Mouse (Mus musculus) hindbrain, embryonic 12.5 days (tissue): ENCODE results near the gene Mcur1. TPM values are rescaled to one million over a fixed set of nuclear protein-coding genes. Genes with fewer than 3 reads are reported as not detected.

Experiments used
- ATAC-seq: fragments of 200-750 bp; cut with Nextera tagmentation; 2 replicates; pipeline ENCODE4 v1.8.0; 2017; ENCODE audit warnings: moderate TSS enrichment; ENCODE audit not compliant: low FRiP score
- H3K27ac ChIP-seq: fragments of 300-500 bp; sonication (generic); 2 replicates; pipeline ENCODE4 v1.5.1; 2016; ENCODE audit warnings: mild to moderate bottlenecking
- H3K27me3 ChIP-seq: fragments of 300-500 bp; sonication (generic); 2 replicates; pipeline ENCODE4 v1.6.1; 2016; ENCODE audit warnings: mild to moderate bottlenecking
- H3K36me3 ChIP-seq: fragments of 300-500 bp; sonication (generic); 2 replicates; pipeline ENCODE4 v1.6.1; 2016; ENCODE audit warnings: mild to moderate bottlenecking
- H3K4me1 ChIP-seq: fragments of 300-500 bp; sonication (generic); 2 replicates; pipeline ENCODE4 v1.6.1; 2016
- H3K4me2 ChIP-seq: fragments of 300-500 bp; sonication (generic); replicated peaks from 2 replicates; pipeline ENCODE4 v1.6.1; 2016; ENCODE audit warnings: mild to moderate bottlenecking
- H3K4me3 ChIP-seq: fragments of 300-500 bp; sonication (generic); 2 replicates; pipeline ENCODE4 v1.5.1; 2016; ENCODE audit warnings: mild to moderate bottlenecking
- H3K9ac ChIP-seq: fragments of 300-500 bp; sonication (generic); 2 replicates; pipeline ENCODE4 v1.6.1; 2016; ENCODE audit warnings: mild to moderate bottlenecking, moderate library complexity
- H3K9me3 ChIP-seq: fragments of 300-500 bp; sonication (generic); replicated peaks from 2 replicates; pipeline ENCODE4 v1.6.1; 2016; ENCODE audit warnings: mild to moderate bottlenecking
- WGBS: fragments of 180-500 bp; shearing (Covaris S2); methylation state at CpG from one replicate; pipeline ENCODE4 v1.1.7; 2016; 5-methylcytosine and 5-hydroxymethylcytosine counted together
- polyA plus RNA-seq: library from polyadenylated mRNA; unstranded; fragments of >200 nt; fragmentation: Nextera tagmentation; extraction: Ambion mirVana; gene quantifications from 2 replicates; pipeline ENCODE4 v1.2.1, GENCODE M21; 2016

Mcur1 gene
- 12.4 and 13.0 TPM in 2 replicates for polyA plus RNA-seq

- peak within 1 kb of the TSS; percentile 87 for H3K27ac ChIP-seq
- no peaks in the 10 kb centered on the region for H3K27me3 ChIP-seq
- under 1% methylated on average over 61 of the region's 100 CpGs for WGBS
- no peaks in the 10 kb centered on the region for H3K36me3 ChIP-seq
- H3K9ac ChIP-seq = peak within 1 kb of the TSS; percentile 82
- peaks cover 19% of the 10 kb centered on the region for H3K4me1 ChIP-seq
- peak within 1 kb of the TSS; percentile 57 for H3K4me3 ChIP-seq
- peak within 1 kb of the TSS; percentile 78 for H3K4me2 ChIP-seq
- H3K9me3 ChIP-seq = no peaks in the 10 kb centered on the region
- ATAC-seq = peak; percentile 94
Observed at GRCm38 (mm10) chr13:43559711-43560457, at the start of gene Mcur1. Gene Mcur1 (minus strand): TSS chr13:43560191.

DNA sequence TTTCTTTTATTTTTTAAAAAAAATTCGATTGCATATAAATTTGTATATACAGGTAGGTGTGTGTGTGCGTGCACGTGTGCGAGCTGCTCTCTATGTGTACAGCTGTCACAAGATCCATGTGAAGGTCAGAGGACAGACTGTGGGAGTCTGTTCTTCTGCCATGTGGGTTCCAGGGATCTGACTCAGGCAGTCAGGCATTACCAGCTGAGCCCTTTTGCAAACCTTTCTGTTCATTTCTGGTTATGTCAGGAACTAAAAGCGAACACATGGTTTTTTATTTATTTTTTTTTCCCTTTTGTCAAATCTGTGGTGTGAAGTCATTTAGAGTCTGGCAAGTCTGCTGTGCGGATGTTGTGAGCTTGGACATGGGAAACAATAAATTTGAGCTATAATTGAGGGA lies 48.9 kb upstream of the Mcur1 start:
- Histone ChIP-seq H3K27ac (no peak overlapping the region), H3K9ac (no peak overlapping the region), H3K27me3 (no peaks in the 10 kb centered on the region), H3K4me3 (no peak overlapping the region), H3K36me3 (no peaks in the 10 kb centered on the region), H3K9me3 (no peaks in the 10 kb centered on the region), H3K4me1 (no peaks in the 10 kb centered on the region), H3K4me2 (no peak overlapping the region)
- no peak for ATAC-seq
- 69% methylated on average over 6 of the region's 6 CpGs for WGBS

GRCm38 (mm10) chr13:43603042-43603441 lies 43.1 kb upstream of the Mcur1 start:
- H3K4me3 ChIP-seq = no peak overlapping the region
- 67% methylated on average over 13 of the region's 13 CpGs for WGBS
- H3K4me2 ChIP-seq = no peak overlapping the region
- H3K9ac ChIP-seq = no peak overlapping the region
- H3K9me3 ChIP-seq = no peaks in the 10 kb centered on the region
- no peaks in the 10 kb centered on the region for H3K36me3 ChIP-seq
- H3K27ac ChIP-seq = no peak overlapping the region
- H3K27me3 ChIP-seq = no peaks in the 10 kb centered on the region
- 0 out of 2 replicates have a peak, but pooled peaks cover 4% of the 10 kb centered on the region for H3K4me1 ChIP-seq
- ATAC-seq = no peak

DNA sequence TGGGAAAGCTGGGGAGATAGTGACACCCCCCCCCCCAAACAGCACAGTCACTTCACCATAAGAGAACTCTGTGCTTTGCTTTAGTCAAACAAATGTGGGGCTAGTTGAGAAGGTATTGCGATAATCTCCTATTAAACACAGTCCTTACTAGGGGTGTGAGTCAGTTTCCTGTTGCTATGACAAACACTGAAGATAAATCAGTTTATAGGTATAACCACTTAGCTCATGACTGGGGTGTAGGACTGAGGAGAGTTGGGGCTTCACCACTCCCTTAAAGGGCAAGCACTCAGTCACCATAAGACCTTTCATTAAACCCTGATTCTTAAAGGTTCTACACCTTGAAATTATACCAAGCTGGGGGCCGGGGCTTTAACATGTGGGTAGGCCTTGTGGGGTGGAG lies 42.4 kb upstream of the Mcur1 start:
- H3K9ac ChIP-seq = no peak overlapping the region
- H3K27me3 ChIP-seq = no peaks in the 10 kb centered on the region
- H3K36me3 ChIP-seq = no peaks in the 10 kb centered on the region
- 0 out of 2 replicates have a peak, but pooled peaks cover 4% of the 10 kb centered on the region for H3K4me1 ChIP-seq
- no peak overlapping the region for H3K4me3 ChIP-seq
- no peak overlapping the region for H3K4me2 ChIP-seq
- H3K27ac ChIP-seq = no peak overlapping the region
- H3K9me3 ChIP-seq = no peaks in the 10 kb centered on the region
- WGBS = 95% methylated on average over 2 of the region's 2 CpGs
- ATAC-seq = no peak

DNA sequence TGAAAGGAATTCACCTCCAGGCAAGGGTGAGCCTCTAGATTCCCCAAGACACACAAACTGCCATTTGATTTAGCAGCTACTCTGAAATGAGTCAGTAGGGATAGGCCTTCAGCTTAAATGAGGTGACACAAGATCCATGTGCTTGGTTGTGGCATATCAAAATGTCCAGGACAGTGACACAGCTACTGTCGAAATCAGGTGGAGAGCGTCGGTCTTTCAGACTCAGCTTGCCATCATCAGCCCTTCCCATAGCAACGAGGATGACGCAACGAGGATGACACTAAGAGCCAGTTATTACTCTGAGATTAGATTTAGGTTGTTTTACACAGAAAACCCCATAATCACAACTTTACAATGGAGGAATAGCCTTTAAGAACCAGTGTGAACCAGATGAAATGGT lies 41.0 kb upstream of the Mcur1 start:
- 94% methylated on average over 6 of the region's 6 CpGs for WGBS
- Histone ChIP-seq H3K4me2 (no peak overlapping the region), H3K9ac (no peak overlapping the region), H3K27ac (no peak overlapping the region), H3K36me3 (no peaks in the 10 kb centered on the region), H3K4me1 (0 out of 2 replicates have a peak, but pooled peaks cover 4% of the 10 kb centered on the region), H3K4me3 (no peak overlapping the region), H3K9me3 (no peaks in the 10 kb centered on the region), H3K27me3 (no peaks in the 10 kb centered on the region)
- ATAC-seq = no peak

DNA sequence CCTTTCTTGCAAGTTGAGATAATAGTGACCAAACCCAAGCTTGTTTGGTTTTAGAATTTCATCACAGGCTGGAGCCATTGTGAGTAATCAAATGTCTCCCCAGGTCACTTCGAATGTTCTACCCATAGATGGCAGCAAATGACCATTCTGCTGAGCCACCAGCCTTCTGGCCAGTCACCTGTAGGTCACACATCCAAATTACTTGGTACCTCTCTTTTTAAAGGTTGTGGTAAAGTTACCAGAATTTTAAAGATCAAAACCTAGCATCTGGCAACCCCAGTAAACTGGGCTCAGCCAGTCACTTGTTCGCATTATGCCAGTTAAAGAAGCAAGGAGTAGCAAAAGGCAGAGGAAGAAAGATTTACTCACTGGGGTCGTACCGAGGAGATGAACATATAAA lies 35.9 kb upstream of the Mcur1 start:
- no peaks in the 10 kb centered on the region for H3K27me3 ChIP-seq
- no peak overlapping the region for H3K4me2 ChIP-seq
- WGBS = 59% methylated on average over 4 of the region's 4 CpGs
- H3K9me3 ChIP-seq = no peaks in the 10 kb centered on the region
- no peak overlapping the region for H3K4me3 ChIP-seq
- no peaks in the 10 kb centered on the region for H3K4me1 ChIP-seq
- H3K9ac ChIP-seq = no peak overlapping the region
- no peak overlapping the region for H3K27ac ChIP-seq
- H3K36me3 ChIP-seq = no peaks in the 10 kb centered on the region
- ATAC-seq = no peak

DNA sequence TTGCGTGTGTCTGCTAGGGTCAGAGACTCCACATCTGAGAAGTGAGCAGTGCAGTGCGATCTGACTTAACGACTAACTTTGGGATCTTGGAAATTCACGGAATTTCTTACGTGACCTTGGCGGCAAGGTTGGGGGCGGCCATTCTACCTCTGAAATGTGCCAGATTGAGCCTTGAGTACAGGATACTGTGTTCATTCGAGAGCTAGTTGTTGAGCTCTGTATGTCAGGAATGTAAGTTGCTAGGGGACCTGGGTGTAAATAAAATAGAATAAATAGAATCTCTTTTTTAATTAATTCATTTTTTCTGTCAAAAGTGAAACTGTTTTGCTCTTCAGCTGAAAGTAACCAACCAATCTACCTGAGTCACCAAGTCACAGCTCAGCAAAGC lies 32.7 kb upstream of the Mcur1 start:
- Histone ChIP-seq H3K9ac (no peak overlapping the region), H3K27me3 (no peaks in the 10 kb centered on the region), H3K4me2 (no peak overlapping the region), H3K36me3 (no peaks in the 10 kb centered on the region), H3K9me3 (no peaks in the 10 kb centered on the region), H3K4me3 (no peak overlapping the region), H3K4me1 (no peaks in the 10 kb centered on the region), H3K27ac (no peak overlapping the region)
- 62% methylated on average over 8 of the region's 8 CpGs for WGBS
- ATAC-seq = no peak

DNA sequence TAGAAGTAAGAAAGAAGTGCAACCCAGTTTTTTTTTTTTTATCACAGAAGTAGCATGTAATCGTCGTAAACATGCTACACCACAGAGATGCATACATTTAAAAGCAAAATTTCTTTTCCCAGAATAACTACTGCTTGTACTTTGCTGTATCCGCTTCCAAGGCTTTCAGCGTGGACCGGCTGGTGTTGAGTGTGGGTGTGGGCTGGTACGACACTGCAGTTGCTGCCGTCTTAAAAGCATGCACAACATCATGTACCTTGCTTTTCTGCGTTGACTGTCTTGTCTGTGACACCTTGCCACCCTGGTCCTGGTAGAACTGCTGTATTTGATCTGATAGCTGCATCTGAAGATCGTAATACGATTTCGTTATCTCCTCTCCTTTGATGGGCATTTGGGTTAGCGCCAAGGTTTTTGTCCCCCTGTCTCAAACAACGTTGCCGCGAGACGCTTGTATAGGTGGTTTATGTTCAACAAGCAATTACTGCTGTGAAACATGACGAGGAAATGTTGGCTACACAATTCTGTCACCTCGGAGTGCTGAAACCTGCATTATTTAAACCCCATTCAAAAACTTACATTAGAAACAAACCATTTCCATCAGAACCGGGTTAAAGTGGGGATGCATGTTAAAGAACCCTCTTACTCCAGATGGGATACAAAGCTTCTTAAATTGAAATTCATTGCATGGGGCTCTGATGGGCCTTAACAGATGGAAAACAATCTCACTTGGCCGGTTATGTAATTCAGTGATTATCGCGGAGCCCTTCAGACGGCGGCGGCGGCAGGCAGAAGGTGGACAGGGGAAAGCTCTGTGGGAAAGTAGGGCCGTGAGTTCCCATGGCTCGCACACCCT lies 32.1 kb upstream of the Mcur1 start:
- Histone ChIP-seq H3K9me3 (no peaks in the 10 kb centered on the region), H3K4me2 (no peak overlapping the region), H3K4me3 (no peak overlapping the region), H3K27ac (no peak overlapping the region), H3K27me3 (no peaks in the 10 kb centered on the region), H3K36me3 (no peaks in the 10 kb centered on the region), H3K4me1 (no peaks in the 10 kb centered on the region), H3K9ac (no peak overlapping the region)
- WGBS = 71% methylated on average over 28 of the region's 28 CpGs
- ATAC-seq = no peak

DNA sequence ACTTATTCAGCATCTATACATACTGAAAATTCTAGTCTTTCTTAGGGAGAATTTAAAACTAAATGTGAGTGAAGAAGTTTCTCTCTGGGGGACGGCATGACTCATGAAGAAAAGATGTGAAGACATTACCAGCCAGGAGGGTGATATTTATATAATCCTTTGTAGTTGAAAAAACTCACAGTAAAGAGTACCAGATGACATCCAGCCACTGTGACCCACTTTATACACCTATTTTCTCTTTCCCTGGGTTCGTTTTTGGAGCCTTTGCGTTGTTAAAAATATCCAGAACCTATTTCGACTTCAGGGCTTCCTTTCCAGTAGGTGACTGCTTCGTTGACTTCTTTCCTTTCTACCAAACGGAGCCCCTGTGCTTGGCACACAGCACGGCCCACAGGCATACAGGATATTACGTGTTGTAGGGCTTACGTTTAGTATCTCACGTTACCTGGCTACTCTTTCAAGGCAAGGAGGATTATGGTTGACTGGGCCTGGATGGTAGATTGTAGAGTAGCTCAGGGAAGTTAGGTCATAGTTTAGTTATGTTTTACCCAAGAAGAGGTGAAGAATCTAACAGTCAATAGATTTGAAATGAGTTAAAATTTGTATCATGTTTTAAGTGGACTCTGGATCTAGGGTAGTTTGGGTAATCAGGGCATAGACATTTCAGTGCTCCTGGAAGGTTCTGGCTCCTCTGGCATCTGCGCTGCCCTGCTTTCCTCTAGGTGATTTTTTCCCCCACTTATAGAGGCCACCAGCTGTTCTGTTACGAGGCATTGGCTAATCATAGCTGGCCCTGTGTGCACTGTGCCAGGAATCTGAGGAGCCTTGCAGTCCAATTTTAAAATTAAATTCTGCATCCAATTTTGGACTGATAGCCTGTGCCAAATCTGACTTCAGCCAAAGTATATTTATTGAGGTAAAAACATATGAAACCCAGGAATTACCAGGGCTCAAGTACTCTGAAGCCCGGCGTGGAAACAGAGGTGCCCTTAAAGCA lies 28.2 kb upstream of the Mcur1 start:
- no peak overlapping the region for H3K9ac ChIP-seq
- no peaks in the 10 kb centered on the region for H3K36me3 ChIP-seq
- no peaks in the 10 kb centered on the region for H3K27me3 ChIP-seq
- ATAC-seq = no peak
- H3K4me1 ChIP-seq = no peaks in the 10 kb centered on the region
- no peak overlapping the region for H3K4me2 ChIP-seq
- H3K9me3 ChIP-seq = no peaks in the 10 kb centered on the region
- no peak overlapping the region for H3K4me3 ChIP-seq
- no peak overlapping the region for H3K27ac ChIP-seq
- 83% methylated on average over 14 of the region's 14 CpGs for WGBS

DNA sequence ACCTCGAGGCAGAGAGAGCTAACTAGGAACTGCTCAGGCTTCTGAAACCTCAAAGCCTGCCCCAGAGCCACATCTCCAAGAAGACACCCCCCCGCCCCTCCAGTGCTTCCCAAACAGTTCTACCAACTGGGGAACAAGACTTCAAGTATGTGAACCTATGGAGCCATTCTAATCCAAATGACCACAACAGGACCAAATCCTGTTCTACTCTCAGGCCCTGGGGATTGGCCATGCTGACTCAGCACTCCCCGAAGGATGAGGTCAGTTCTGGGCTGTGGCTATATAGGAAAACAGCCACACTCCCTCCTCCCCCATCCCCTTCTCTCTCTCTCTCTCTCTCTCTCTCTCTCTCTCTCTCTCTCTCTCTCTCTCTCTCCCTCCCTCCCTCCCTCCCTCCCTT lies 27.0 kb upstream of the Mcur1 start:
- Histone ChIP-seq H3K9ac (no peak overlapping the region), H3K27me3 (no peaks in the 10 kb centered on the region), H3K4me1 (0 out of 2 replicates have a peak, but pooled peaks cover 3% of the 10 kb centered on the region), H3K4me3 (no peak overlapping the region), H3K4me2 (no peak overlapping the region), H3K36me3 (no peaks in the 10 kb centered on the region), H3K9me3 (no peaks in the 10 kb centered on the region), H3K27ac (no peak overlapping the region)
- ATAC-seq = no peak
- 89% methylated on average over 3 of the region's 3 CpGs for WGBS

- WGBS = 41% methylated on average over 2 of the region's 2 CpGs
- Histone ChIP-seq H3K9ac (no peak overlapping the region), H3K4me1 (0 out of 2 replicates have a peak, but pooled peaks cover 3% of the 10 kb centered on the region), H3K27ac (no peak overlapping the region), H3K4me3 (no peak overlapping the region), H3K27me3 (no peaks in the 10 kb centered on the region), H3K36me3 (no peaks in the 10 kb centered on the region), H3K9me3 (no peaks in the 10 kb centered on the region), H3K4me2 (no peak overlapping the region)
- ATAC-seq = no peak
Observed at GRCm38 (mm10) chr13:43585335-43585734, 25.3 kb upstream of the Mcur1 start.

DNA sequence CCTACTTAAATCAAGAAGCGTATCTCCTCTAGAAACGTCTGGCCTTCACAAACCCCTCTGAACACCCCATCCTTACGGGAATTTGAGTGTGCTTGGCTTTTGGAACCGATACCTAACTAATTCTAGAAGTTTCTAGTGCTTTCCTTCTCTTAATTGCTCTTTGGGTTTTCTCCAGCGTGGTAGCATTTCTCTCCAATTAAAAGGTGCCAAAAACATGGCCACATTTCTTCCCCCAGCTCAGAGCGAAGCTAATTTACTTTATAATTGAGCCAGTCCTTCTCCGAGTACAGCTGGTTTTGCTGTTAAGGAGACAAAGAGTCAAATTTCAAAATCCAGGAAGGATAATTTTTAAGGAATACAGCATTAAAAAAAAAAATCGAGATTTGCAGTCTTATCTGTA lies 23.5 kb upstream of the Mcur1 start:
- Histone ChIP-seq H3K4me3 (no peak overlapping the region), H3K36me3 (no peaks in the 10 kb centered on the region), H3K27me3 (no peaks in the 10 kb centered on the region), H3K4me2 (no peak overlapping the region), H3K9me3 (no peaks in the 10 kb centered on the region), H3K9ac (no peak overlapping the region), H3K4me1 (0 out of 2 replicates have a peak, but pooled peaks cover 3% of the 10 kb centered on the region), H3K27ac (no peak overlapping the region)
- WGBS = 66% methylated on average over 8 of the region's 8 CpGs
- ATAC-seq = no peak
